Mouse (Mus musculus): ENCODE data around the gene Hsd3b7. TPM values are rescaled to one million over a fixed set of nuclear protein-coding genes. Genes with fewer than 3 reads are reported as not detected.

Gene Hsd3b7
- polyA plus RNA-seq (2015; fragmentation: Nextera tagmentation; extraction: Ambion mirVana): 9.8 and 11.6 TPM in 2 replicates

- Histone ChIP-seq H3K4me3 (replicated peaks) (0 out of 2 replicates have a peak within 1 kb of the TSS, but pooled peaks have one; percentile 9), H3K9ac (replicated peaks) (no peak within 1 kb of the TSS), H3K9me3 (replicated peaks) (no peaks in the 10 kb centered on the region), H3K27me3 (replicated peaks) (no peaks in the 10 kb centered on the region), H3K4me2 (peak within 1 kb of the TSS; percentile 35), H3K4me1 (peaks cover 10% of the 10 kb centered on the region), H3K27ac (replicated peaks) (0 out of 2 replicates have a peak within 1 kb of the TSS, but pooled peaks have one; percentile 41), H3K36me3 (peaks cover 65% of the 10 kb centered on the region)
- 38% methylated on average over 4 of the region's 6 CpGs for WGBS
- peak; percentile 56 for ATAC-seq (ENCODE audit: low FRiP score)
These were observed at the start of gene Hsd3b7 for GRCm38 (mm10) chr7:127800435-127801009. Hsd3b7 (plus strand) TSS chr7:127800604.

GRCm38 (mm10) chr7:127751619-127752018 is 48.8 kb upstream of the Hsd3b7 start:
- no peak for ATAC-seq (ENCODE audit: low FRiP score)
- Histone ChIP-seq H3K36me3 (peaks cover 85% of the 10 kb centered on the region), H3K27me3 (replicated peaks) (no peaks in the 10 kb centered on the region), H3K4me1 (peaks cover 54% of the 10 kb centered on the region), H3K9me3 (replicated peaks) (no peaks in the 10 kb centered on the region), H3K4me2 (no peak overlapping the region), H3K4me3 (replicated peaks) (no peak overlapping the region), H3K9ac (replicated peaks) (no peak overlapping the region), H3K27ac (replicated peaks) (no peak overlapping the region)
- 93% methylated on average over 5 of the region's 5 CpGs for WGBS

- no peak overlapping the region for H3K4me3 ChIP-seq (replicated peaks)
- no peak overlapping the region for H3K4me2 ChIP-seq
- H3K36me3 ChIP-seq: peaks cover 89% of the 10 kb centered on the region
- no peak overlapping the region for H3K9ac ChIP-seq (replicated peaks)
- ATAC-seq (ENCODE audit: low FRiP score): no peak
- H3K27ac ChIP-seq (replicated peaks): no peak overlapping the region
- no peaks in the 10 kb centered on the region for H3K27me3 ChIP-seq (replicated peaks)
- H3K4me1 ChIP-seq: peaks cover 58% of the 10 kb centered on the region
- H3K9me3 ChIP-seq (replicated peaks): no peaks in the 10 kb centered on the region
- WGBS: 97% methylated on average over 27 of the region's 27 CpGs
These were observed 48.3 kb upstream of the Hsd3b7 start for GRCm38 (mm10) chr7:127752069-127752468.

- 85% methylated on average over 5 of the region's 5 CpGs for WGBS
These were observed 47.2 kb upstream of the Hsd3b7 start for GRCm38 (mm10) chr7:127753158-127753557.

GRCm38 (mm10) chr7:127753741-127754140 is 46.7 kb upstream of the Hsd3b7 start:
- H3K4me2 ChIP-seq: no peak overlapping the region
- no peak overlapping the region for H3K27ac ChIP-seq (replicated peaks)
- peaks cover 53% of the 10 kb centered on the region for H3K4me1 ChIP-seq
- 92% methylated on average over 7 of the region's 7 CpGs for WGBS
- H3K9ac ChIP-seq (replicated peaks): no peak overlapping the region
- ATAC-seq (ENCODE audit: low FRiP score): no peak
- no peak overlapping the region for H3K4me3 ChIP-seq (replicated peaks)
- H3K36me3 ChIP-seq: peaks cover 98% of the 10 kb centered on the region
- no peaks in the 10 kb centered on the region for H3K9me3 ChIP-seq (replicated peaks)
- H3K27me3 ChIP-seq (replicated peaks): no peaks in the 10 kb centered on the region

More at GRCm38 (mm10) chr7:127753158-127753557, 47.2 kb upstream of the Hsd3b7 start:
- Histone ChIP-seq H3K9me3 (replicated peaks) (no peaks in the 10 kb centered on the region), H3K27ac (replicated peaks) (no peak overlapping the region), H3K36me3 (peaks cover 98% of the 10 kb centered on the region), H3K27me3 (replicated peaks) (no peaks in the 10 kb centered on the region), H3K9ac (replicated peaks) (0 out of 2 replicates have a peak overlapping the region, but pooled peaks have one; percentile 1), H3K4me3 (replicated peaks) (no peak overlapping the region), H3K4me1 (peaks cover 56% of the 10 kb centered on the region), H3K4me2 (no peak overlapping the region)
- no peak for ATAC-seq (ENCODE audit: low FRiP score)

GRCm38 (mm10) chr7:127759716-127760115 is 40.7 kb upstream of the Hsd3b7 start:
- Histone ChIP-seq H3K27me3 (replicated peaks) (no peaks in the 10 kb centered on the region), H3K4me2 (no peak overlapping the region; the same call in 1 of the 2 replicates), H3K36me3 (peaks cover 81% of the 10 kb centered on the region), H3K9me3 (replicated peaks) (no peaks in the 10 kb centered on the region), H3K9ac (replicated peaks) (no peak overlapping the region), H3K4me3 (replicated peaks) (no peak overlapping the region), H3K27ac (replicated peaks) (no peak overlapping the region), H3K4me1 (peaks cover 32% of the 10 kb centered on the region)
- 81% methylated on average over 6 of the region's 6 CpGs for WGBS
- ATAC-seq (ENCODE audit: low FRiP score): no peak

- no peak overlapping the region for H3K27ac ChIP-seq (replicated peaks)
- no peak overlapping the region for H3K4me2 ChIP-seq
- peaks cover 25% of the 10 kb centered on the region for H3K4me1 ChIP-seq
- peaks cover 81% of the 10 kb centered on the region for H3K36me3 ChIP-seq
- ATAC-seq (ENCODE audit: low FRiP score): no peak
- no peaks in the 10 kb centered on the region for H3K27me3 ChIP-seq (replicated peaks)
- WGBS: 77% methylated on average over 3 of the region's 3 CpGs
- no peak overlapping the region for H3K4me3 ChIP-seq (replicated peaks)
- no peaks in the 10 kb centered on the region for H3K9me3 ChIP-seq (replicated peaks)
- no peak overlapping the region for H3K9ac ChIP-seq (replicated peaks)
These were observed 39.9 kb upstream of the Hsd3b7 start for GRCm38 (mm10) chr7:127760478-127760877.

- peaks cover 21% of the 10 kb centered on the region for H3K4me1 ChIP-seq
- H3K4me3 ChIP-seq (replicated peaks): no peak overlapping the region
- no peaks in the 10 kb centered on the region for H3K27me3 ChIP-seq (replicated peaks)
- no peak overlapping the region for H3K27ac ChIP-seq (replicated peaks)
- no peak for ATAC-seq (ENCODE audit: low FRiP score)
- H3K36me3 ChIP-seq: peaks cover 81% of the 10 kb centered on the region
- H3K9me3 ChIP-seq (replicated peaks): no peaks in the 10 kb centered on the region
- H3K9ac ChIP-seq (replicated peaks): no peak overlapping the region
- no peak overlapping the region for H3K4me2 ChIP-seq
- 45% methylated on average over 7 of the region's 7 CpGs for WGBS
These were observed 39.4 kb upstream of the Hsd3b7 start for GRCm38 (mm10) chr7:127761026-127761425.

- no peak overlapping the region for H3K27ac ChIP-seq (replicated peaks)
- 94% methylated on average over 4 of the region's 4 CpGs for WGBS
These were observed 36.8 kb upstream of the Hsd3b7 start for GRCm38 (mm10) chr7:127763642-127764041.

GRCm38 (mm10) chr7:127765756-127766155 is 34.6 kb upstream of the Hsd3b7 start:
- Histone ChIP-seq H3K27ac (replicated peaks) (no peak overlapping the region), H3K9me3 (replicated peaks) (no peaks in the 10 kb centered on the region), H3K9ac (replicated peaks) (no peak overlapping the region), H3K4me2 (no peak overlapping the region), H3K27me3 (replicated peaks) (no peaks in the 10 kb centered on the region), H3K4me1 (peaks cover 27% of the 10 kb centered on the region), H3K4me3 (replicated peaks) (no peak overlapping the region), H3K36me3 (peaks cover 66% of the 10 kb centered on the region)
- ATAC-seq (ENCODE audit: low FRiP score): no peak
- WGBS: 98% methylated on average over 2 of the region's 2 CpGs

More at GRCm38 (mm10) chr7:127763642-127764041, 36.8 kb upstream of the Hsd3b7 start:
- Histone ChIP-seq H3K9me3 (replicated peaks) (no peaks in the 10 kb centered on the region), H3K27me3 (replicated peaks) (no peaks in the 10 kb centered on the region), H3K36me3 (peaks cover 81% of the 10 kb centered on the region), H3K4me3 (replicated peaks) (no peak overlapping the region), H3K4me2 (no peak overlapping the region), H3K4me1 (peaks cover 6% of the 10 kb centered on the region), H3K9ac (replicated peaks) (no peak overlapping the region)
- no peak for ATAC-seq (ENCODE audit: low FRiP score)

- peaks cover 66% of the 10 kb centered on the region for H3K36me3 ChIP-seq
- H3K4me3 ChIP-seq (replicated peaks): no peak overlapping the region
- no peak overlapping the region for H3K4me2 ChIP-seq
- no peaks in the 10 kb centered on the region for H3K9me3 ChIP-seq (replicated peaks)
- ATAC-seq (ENCODE audit: low FRiP score): no peak
- no peak overlapping the region for H3K9ac ChIP-seq (replicated peaks)
- WGBS: 85% methylated on average over 17 of the region's 17 CpGs
- H3K27ac ChIP-seq (replicated peaks): no peak overlapping the region
- H3K27me3 ChIP-seq (replicated peaks): no peaks in the 10 kb centered on the region
- peaks cover 32% of the 10 kb centered on the region for H3K4me1 ChIP-seq
These were observed 33.4 kb upstream of the Hsd3b7 start for GRCm38 (mm10) chr7:127766851-127767609.

Measured in neural tube, embryonic 15.5 days (tissue).